Mouse (Mus musculus) kidney, embryonic 14.5 days (tissue): ENCODE data around the gene Retnlg. TPM values are rescaled to one million over a fixed set of nuclear protein-coding genes. Genes with fewer than 3 reads are reported as not detected.

ENCODE experiments used
- ATAC-seq: fragments of 200-750 bp; cut with Nextera tagmentation; 2 replicates; pipeline ENCODE4 v1.8.0; 2017; ENCODE audit warnings: moderate number of reproducible peaks, mild to moderate bottlenecking, moderate TSS enrichment, moderate library complexity; ENCODE audit not compliant: low FRiP score, low TSS enrichment
- H3K27ac ChIP-seq: fragments of 300-500 bp; sonication (generic); 2 replicates; pipeline ENCODE4 v1.5.1; 2014; ENCODE audit warnings: low read depth, mild to moderate bottlenecking, low read length, moderate library complexity, mixed read lengths
- H3K27me3 ChIP-seq: fragments of 300-500 bp; sonication (generic); 2 replicates; pipeline ENCODE4 v1.6.1; 2014; ENCODE audit warnings: mild to moderate bottlenecking, low read length; ENCODE audit not compliant: control insufficient read depth, insufficient read depth
- H3K36me3 ChIP-seq: fragments of 300-500 bp; sonication (generic); 2 replicates; pipeline ENCODE4 v1.6.1; 2014; ENCODE audit warnings: low read length, mixed read lengths; ENCODE audit not compliant: control insufficient read depth, insufficient read depth
- H3K4me1 ChIP-seq: fragments of 300-500 bp; sonication (generic); 2 replicates; pipeline ENCODE4 v1.6.1; 2014; ENCODE audit warnings: low read length, mixed read lengths; ENCODE audit not compliant: control insufficient read depth, insufficient read depth
- H3K4me2 ChIP-seq: fragments of 300-500 bp; sonication (generic); replicated peaks from 2 replicates; pipeline ENCODE4 v1.6.1; 2014; ENCODE audit warnings: low read depth, mild to moderate bottlenecking, low read length
- H3K4me3 ChIP-seq: fragments of 300-500 bp; sonication (generic); 2 replicates; pipeline ENCODE4 v1.5.1; 2014; ENCODE audit warnings: mild to moderate bottlenecking, low read length
- H3K9ac ChIP-seq: fragments of 300-500 bp; sonication (generic); 2 replicates; pipeline ENCODE4 v1.6.1; 2014; ENCODE audit warnings: low read depth, mild to moderate bottlenecking, low read length, moderate library complexity
- H3K9me3 ChIP-seq: fragments of 300-500 bp; sonication (generic); 2 replicates; pipeline ENCODE4 v1.6.1; 2016; ENCODE audit warnings: low read length; ENCODE audit not compliant: control insufficient read depth
- WGBS: fragments of 180-500 bp; shearing (Covaris S2); extraction: QIAGEN DNeasy Blood & Tissue Kit; methylation state at CpG from one replicate; pipeline ENCODE4 v1.1.7; 2014; 5-methylcytosine and 5-hydroxymethylcytosine counted together
- polyA plus RNA-seq: library from polyadenylated mRNA; unstranded; fragments of >200 nt; fragmentation: Nextera tagmentation; extraction: Ambion mirVana; gene quantifications from 2 replicates; pipeline ENCODE4 v1.2.1, GENCODE M21; 2014

Gene Retnlg
- polyA plus RNA-seq, 1 experiment from 2014 or later: not detected

DNA sequence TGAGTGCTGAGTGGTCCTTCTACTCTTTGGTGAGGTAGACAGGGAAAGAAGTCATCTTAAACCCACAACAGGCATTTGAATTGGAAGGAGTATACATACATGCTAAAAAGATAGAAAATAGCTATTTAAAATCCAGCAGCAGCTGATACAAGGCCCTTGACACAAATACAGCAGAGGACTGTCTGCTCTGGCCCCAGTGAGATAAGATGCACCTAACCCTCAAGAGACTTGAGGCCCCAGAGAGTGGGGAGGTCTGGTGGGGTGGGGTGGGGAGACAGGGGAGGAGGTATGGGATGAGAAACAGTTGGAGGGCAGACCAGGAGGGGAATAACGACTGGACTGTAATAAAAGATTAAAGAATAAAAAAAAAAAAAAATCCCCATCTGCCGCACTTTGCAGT is 4.7 kb upstream of the Retnlg start:
- Histone ChIP-seq H3K4me2 (no peak overlapping the region), H3K27me3 (no peaks in the 10 kb centered on the region), H3K27ac (no peak overlapping the region), H3K9me3 (no peaks in the 10 kb centered on the region), H3K4me3 (no peak overlapping the region), H3K4me1 (no peaks in the 10 kb centered on the region), H3K36me3 (no peaks in the 10 kb centered on the region), H3K9ac (no peak overlapping the region)
- WGBS: 64% methylated on average over 2 of the region's 2 CpGs
- no peak for ATAC-seq

DNA sequence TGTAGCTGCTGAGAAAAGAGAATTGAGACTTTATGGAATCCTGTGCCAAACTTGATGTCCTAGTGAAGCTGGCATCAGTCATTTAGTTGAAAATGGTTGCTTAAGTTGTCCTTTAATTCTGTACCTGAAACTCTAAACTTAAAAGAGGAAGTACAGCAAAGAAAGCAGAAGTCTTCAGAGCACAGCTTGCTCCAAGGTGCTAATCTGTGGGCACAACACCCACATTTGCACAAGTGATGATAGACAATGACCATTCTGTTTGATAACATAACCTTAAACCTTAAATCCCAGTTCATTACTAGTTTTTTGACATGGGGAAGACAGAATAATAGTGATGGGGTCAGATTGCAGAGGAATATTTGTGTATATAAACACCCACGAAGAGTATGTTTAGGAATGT is 3.8 kb upstream of the Retnlg start:
- no peak overlapping the region for H3K27ac ChIP-seq
- H3K27me3 ChIP-seq: no peaks in the 10 kb centered on the region
- H3K4me1 ChIP-seq: no peaks in the 10 kb centered on the region
- ATAC-seq: no peak
- H3K36me3 ChIP-seq: no peaks in the 10 kb centered on the region
- 71% methylated on average over 1 of the region's 1 CpGs for WGBS
- no peak overlapping the region for H3K4me3 ChIP-seq
- no peak overlapping the region for H3K4me2 ChIP-seq
- H3K9ac ChIP-seq: no peak overlapping the region
- H3K9me3 ChIP-seq: no peaks in the 10 kb centered on the region

DNA sequence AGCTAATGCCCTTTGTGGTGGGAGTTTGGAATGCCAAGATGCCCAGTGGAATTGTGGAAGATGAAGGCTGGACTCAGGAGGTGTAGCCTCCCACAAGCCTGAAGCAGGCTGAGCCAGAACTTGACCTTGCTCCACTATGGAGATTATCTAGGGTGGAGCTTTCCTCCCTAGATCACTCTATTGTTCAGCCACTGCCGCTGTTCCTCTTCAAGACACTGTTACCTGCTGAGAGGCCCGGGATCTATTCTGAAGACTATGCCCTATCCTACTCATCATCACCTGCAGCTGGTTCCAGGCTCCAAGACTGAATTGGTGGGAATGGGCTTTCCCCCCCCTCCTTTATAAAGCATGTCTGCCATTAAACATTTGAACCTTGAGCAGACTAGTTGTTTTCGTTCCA is 2.8 kb upstream of the Retnlg start:
- H3K27me3 ChIP-seq: no peaks in the 10 kb centered on the region
- no peaks in the 10 kb centered on the region for H3K4me1 ChIP-seq
- H3K9me3 ChIP-seq: no peaks in the 10 kb centered on the region
- no peaks in the 10 kb centered on the region for H3K36me3 ChIP-seq
- H3K27ac ChIP-seq: no peak overlapping the region
- ATAC-seq: no peak
- no peak overlapping the region for H3K4me3 ChIP-seq
- H3K9ac ChIP-seq: no peak overlapping the region
- H3K4me2 ChIP-seq: no peak overlapping the region
- WGBS: 74% methylated on average over 3 of the region's 3 CpGs

DNA sequence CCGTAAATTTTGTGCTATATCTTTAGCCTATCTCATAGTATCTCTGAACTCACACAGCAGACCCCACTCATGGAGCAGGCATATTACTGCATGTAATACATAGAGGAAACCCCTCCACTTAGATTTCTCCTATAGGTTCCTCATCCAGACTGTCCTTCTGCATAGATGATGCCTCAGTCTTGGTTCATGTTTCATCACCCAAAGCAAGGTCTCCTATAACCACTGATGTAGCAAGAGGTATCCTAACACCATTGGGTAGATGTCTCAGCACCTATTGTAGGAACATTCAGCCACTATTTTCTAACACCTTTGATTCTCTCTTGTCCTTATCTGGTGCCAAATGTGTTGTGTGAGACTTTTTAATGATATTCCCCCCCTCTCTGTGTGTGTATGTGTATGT is 667 bp upstream of the Retnlg start:
- no peak overlapping the region for H3K4me2 ChIP-seq
- H3K4me3 ChIP-seq: no peak overlapping the region
- no peaks in the 10 kb centered on the region for H3K9me3 ChIP-seq
- no peaks in the 10 kb centered on the region for H3K36me3 ChIP-seq
- no peak overlapping the region for H3K27ac ChIP-seq
- H3K9ac ChIP-seq: no peak overlapping the region
- no peak for ATAC-seq
- 82% methylated on average over 1 of the region's 1 CpGs for WGBS
- no peaks in the 10 kb centered on the region for H3K27me3 ChIP-seq
- H3K4me1 ChIP-seq: no peaks in the 10 kb centered on the region

DNA sequence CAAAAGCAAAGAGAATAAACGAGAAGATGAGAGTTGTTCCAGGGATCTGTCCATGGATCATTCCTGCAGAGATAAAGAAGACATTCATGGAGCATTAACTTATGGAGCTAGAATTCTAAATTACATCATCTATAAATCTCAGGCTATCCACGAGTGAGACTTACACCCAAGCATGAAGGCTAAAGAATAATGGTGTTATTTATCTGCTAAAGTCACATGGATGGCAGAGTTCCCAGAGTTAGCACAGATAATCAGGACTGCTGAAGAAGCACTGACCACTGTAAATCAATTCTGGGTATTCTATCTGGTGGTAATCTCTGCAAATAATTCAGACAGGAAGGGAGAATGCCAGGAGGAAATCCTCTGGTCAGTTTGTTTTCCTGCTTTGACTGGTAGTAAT is 18.3 kb downstream of the Retnlg start:
- WGBS: 22% methylated on average over 2 of the region's 2 CpGs
- H3K27me3 ChIP-seq: no peaks in the 10 kb centered on the region
- H3K27ac ChIP-seq: no peak overlapping the region
- no peaks in the 10 kb centered on the region for H3K9me3 ChIP-seq
- H3K4me3 ChIP-seq: no peak overlapping the region
- no peaks in the 10 kb centered on the region for H3K36me3 ChIP-seq
- H3K4me2 ChIP-seq: no peak overlapping the region
- H3K9ac ChIP-seq: no peak overlapping the region
- no peaks in the 10 kb centered on the region for H3K4me1 ChIP-seq
- ATAC-seq: no peak

DNA sequence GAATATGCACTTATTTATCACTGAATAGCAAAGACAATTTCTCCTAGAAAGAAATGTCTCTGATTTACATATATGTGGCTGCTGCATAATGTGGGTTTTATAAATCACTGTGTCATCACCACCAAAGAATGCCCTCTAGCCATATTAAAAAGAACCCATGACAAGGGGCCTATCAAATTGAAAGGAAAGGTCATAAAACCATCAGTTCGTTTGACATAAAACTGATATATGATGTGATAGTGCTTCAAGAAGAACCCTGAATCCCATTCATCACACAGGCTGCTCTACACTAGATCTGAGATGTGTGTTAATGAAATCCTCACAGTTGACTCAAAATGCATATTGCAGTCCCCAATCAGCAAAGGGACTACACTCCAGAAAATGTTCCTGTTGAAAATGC is 27.4 kb downstream of the Retnlg start:
- Histone ChIP-seq H3K36me3 (no peaks in the 10 kb centered on the region), H3K9ac (no peak overlapping the region), H3K27ac (no peak overlapping the region), H3K9me3 (no peaks in the 10 kb centered on the region), H3K27me3 (no peaks in the 10 kb centered on the region), H3K4me2 (no peak overlapping the region), H3K4me1 (no peaks in the 10 kb centered on the region), H3K4me3 (no peak overlapping the region)
- WGBS: 48% methylated on average over 1 of the region's 1 CpGs
- ATAC-seq: no peak

DNA sequence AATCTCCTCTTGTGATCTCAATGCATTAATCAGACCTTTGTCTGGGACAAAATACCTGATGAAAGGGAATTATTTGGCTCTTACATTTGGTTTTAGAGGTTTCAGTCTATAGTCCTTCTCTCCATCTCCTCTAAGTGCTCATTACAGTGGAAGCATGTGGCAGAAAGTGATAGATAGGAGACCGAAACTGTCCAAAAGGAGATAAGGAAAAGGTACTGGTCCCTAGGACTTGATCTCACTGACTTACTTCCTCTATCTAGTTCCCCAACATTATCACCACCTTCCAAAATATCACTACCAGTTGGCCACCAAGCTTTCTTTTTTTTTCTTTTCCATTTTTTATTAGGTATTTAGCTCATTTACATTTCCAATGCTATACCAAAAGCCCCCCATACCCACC is 38.8 kb downstream of the Retnlg start:
- Histone ChIP-seq H3K4me2 (no peak overlapping the region), H3K36me3 (no peaks in the 10 kb centered on the region), H3K27ac (no peak overlapping the region), H3K4me3 (no peak overlapping the region), H3K9ac (no peak overlapping the region), H3K27me3 (no peaks in the 10 kb centered on the region), H3K4me1 (no peaks in the 10 kb centered on the region), H3K9me3 (no peaks in the 10 kb centered on the region)
- 90% methylated on average over 1 of the region's 1 CpGs for WGBS
- ATAC-seq: no peak

DNA sequence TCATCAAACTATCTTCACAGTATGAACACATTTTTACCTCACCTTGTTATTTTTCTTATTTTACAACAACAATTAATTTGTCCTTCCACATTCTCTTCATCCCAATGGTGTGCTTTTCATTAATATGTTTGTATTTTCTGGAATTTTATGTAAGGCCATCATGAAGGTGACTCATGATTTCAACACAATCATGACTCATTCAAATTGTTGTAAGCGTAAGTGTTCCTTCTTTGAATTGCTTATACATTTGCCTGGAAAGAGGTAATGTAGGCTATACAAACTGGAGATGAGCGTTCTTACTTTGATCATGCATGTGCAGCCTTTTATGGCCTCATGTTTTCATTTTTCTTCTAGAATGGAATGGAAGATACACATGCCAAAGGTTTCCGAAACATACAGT is 40.8 kb downstream of the Retnlg start:
- no peaks in the 10 kb centered on the region for H3K27me3 ChIP-seq
- no peak overlapping the region for H3K9ac ChIP-seq
- no peak overlapping the region for H3K4me3 ChIP-seq
- H3K9me3 ChIP-seq: no peaks in the 10 kb centered on the region
- H3K4me1 ChIP-seq: no peaks in the 10 kb centered on the region
- ATAC-seq: no peak
- no peak overlapping the region for H3K4me2 ChIP-seq
- 95% methylated on average over 3 of the region's 3 CpGs for WGBS
- H3K36me3 ChIP-seq: no peaks in the 10 kb centered on the region
- no peak overlapping the region for H3K27ac ChIP-seq

DNA sequence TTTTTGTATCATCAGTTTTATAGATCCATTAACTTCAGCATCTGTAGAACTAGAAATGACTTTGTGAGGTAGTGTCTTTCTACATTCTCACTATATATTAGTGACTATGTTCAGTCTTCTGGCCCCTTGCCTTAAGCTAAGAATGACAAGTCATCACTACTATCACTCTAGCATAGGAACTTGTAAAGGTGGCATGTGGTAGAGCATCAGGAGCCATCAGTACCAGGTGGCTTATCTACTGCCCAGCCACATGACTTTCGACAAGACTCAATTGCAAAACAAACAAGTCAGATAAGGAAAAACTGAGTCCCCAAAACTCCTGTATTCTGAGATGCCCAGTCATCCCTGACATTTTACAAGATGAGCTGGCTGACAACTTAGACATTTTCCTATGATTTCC is 51.3 kb downstream of the Retnlg start:
- H3K4me1 ChIP-seq: no peaks in the 10 kb centered on the region
- no peaks in the 10 kb centered on the region for H3K27me3 ChIP-seq
- H3K9ac ChIP-seq: no peak overlapping the region
- peaks cover 34% of the 10 kb centered on the region for H3K36me3 ChIP-seq
- no peak overlapping the region for H3K4me2 ChIP-seq
- H3K9me3 ChIP-seq: no peaks in the 10 kb centered on the region
- WGBS: 94% methylated on average over 1 of the region's 1 CpGs
- ATAC-seq: no peak
- no peak overlapping the region for H3K27ac ChIP-seq
- H3K4me3 ChIP-seq: no peak overlapping the region
